Mouse (Mus musculus) neutrophil, adult 83 days (primary cell): ENCODE results near the gene Rpl3. TPM values are rescaled to one million over a fixed set of nuclear protein-coding genes. Genes with fewer than 3 reads are reported as not detected.

Source experiments
- total RNA-seq, 2 experiments: library from RNA; stranded (reverse); gene quantifications; one replicate each; pipeline ENCODE4 v1.2.4; 2023

Gene Rpl3
- 100 to 1,000 TPM; 383 to 427 TPM for total RNA-seq

GRCm38 (mm10) chr15:80091121-80091955 lies at the start of gene Rpl3, which contains the start of gene Syngr1:
Gene Rpl3 (minus strand): TSS chr15:80091868.
Gene Syngr1 (plus strand): TSS chr15:80091334.

GRCm38 (mm10) chr15:80132993-80133586 lies 41.4 kb upstream of the Rpl3 start, which contains the start of gene Tab1:
Gene Tab1 (plus strand): TSS chr15:80133127.

Other genes starting within 250 kb of the Rpl3 start
- 10 to 100 TPM; 57.1 to 72.6 TPM for gene Apobec3, start 200.2 kb downstream of the Rpl3 start, total RNA-seq
- 1 to 10 TPM; 6.7 to 7.3 TPM for gene Cbx7, start 120.7 kb downstream of the Rpl3 start, total RNA-seq
- gene Pdgfb, start 76.9 kb downstream of the Rpl3 start, total RNA-seq: under 1 TPM; 0.68 to 0.75 TPM
- 1 to 10 TPM; 5.1 to 8.6 TPM for gene Syngr1, start 534 bp downstream of the Rpl3 start, total RNA-seq
- gene Tab1, start 41.3 kb upstream of the Rpl3 start, total RNA-seq: 10 to 100 TPM; 16.2 to 20.8 TPM
- not detected for gene Mgat3, start 81.9 kb upstream of the Rpl3 start, total RNA-seq
- gene Mief1, start 142.2 kb upstream of the Rpl3 start, total RNA-seq: 10 to 100 TPM; 22.8 to 26.5 TPM
- gene AC140267.1, start 144.0 kb upstream of the Rpl3 start, total RNA-seq: 10 to 100 TPM in 1 of 2 experiments, not detected in 1; 12.0 TPM
- 100 to 1,000 TPM; 377 to 386 TPM for gene Atf4, start 163.3 kb upstream of the Rpl3 start, total RNA-seq
- 10 to 100 TPM; 11.6 to 16.1 TPM for gene Rps19bp1, start 172.4 kb upstream of the Rpl3 start, total RNA-seq
- gene Cacna1i, start 195.4 kb upstream of the Rpl3 start, total RNA-seq: under 1 TPM in 1 of 2 experiments, not detected in 1; 0.07 TPM